Mouse (Mus musculus) layer of hippocampus, postnatal 25 days (tissue): ENCODE measurements around the gene Ggn. TPM values are rescaled to one million over a fixed set of nuclear protein-coding genes. Genes with fewer than 3 reads are reported as not detected.
"Not testable (repeated sequence)": the region's sequence is repeated elsewhere in the genome, so short reads cannot be mapped to it uniquely, and the experiment has no call there.

Source experiments
- DNase-seq, 2 experiments: peaks; one replicate each; pipeline ENCODE4 v3.0.0; 2022; ENCODE audit warnings: mixed read lengths in 2 of 2, low spot score in 1 of 2; ENCODE audit errors: extremely low spot score in 1 of 2
- total RNA-seq, 2 experiments: library from RNA; stranded (reverse); gene quantifications; 2 replicates each; pipeline ENCODE4 v1.2.3; 2021

The Ggn gene
- total RNA-seq = 1 to 10 TPM in 1 of 2 experiments, under 1 TPM in 1; 0.86 to 1.2 TPM

DNA sequence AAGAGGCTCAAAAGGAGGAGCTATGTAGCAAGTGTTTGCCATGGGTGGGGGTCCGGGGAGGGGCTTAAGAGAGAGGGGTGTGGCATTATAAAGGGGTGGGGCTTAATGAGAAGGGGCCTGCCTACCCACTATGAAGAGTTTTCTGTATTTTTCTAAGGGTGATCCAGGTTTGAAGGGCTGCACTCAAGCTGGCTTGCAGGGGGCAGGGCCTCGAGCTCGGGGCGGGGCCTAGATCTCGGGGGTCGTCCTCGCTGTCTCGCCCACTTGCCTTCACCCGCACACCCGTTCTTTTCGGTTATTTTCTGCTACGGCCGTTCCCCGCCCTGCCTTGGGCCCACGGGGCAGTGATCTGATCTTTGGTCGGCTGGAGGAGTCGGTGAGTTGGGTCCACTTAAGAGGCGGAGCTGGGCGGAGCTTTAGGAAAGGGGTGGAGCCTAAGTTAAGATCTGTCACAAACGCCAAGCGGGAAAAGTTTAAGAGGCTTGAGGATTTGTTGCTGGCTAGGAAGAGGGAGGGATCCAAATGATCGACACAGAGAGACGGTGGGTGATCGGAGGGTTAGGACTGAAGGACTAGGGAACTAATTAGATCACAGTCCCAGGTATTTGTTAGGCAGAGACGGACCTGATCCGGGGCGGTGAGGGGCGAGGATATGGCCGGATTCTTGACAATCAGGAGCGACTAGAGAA lies at the start of gene Ggn, which contains the start of gene Spred3:
Gene Ggn (plus strand): TSS at position 145 of the 689 bp plus-strand sequence.
Gene Spred3 (minus strand): TSS at position 346 of the 689 bp plus-strand sequence.
- peak in 1 of 2 experiments; percentile 35 for DNase-seq

DNA sequence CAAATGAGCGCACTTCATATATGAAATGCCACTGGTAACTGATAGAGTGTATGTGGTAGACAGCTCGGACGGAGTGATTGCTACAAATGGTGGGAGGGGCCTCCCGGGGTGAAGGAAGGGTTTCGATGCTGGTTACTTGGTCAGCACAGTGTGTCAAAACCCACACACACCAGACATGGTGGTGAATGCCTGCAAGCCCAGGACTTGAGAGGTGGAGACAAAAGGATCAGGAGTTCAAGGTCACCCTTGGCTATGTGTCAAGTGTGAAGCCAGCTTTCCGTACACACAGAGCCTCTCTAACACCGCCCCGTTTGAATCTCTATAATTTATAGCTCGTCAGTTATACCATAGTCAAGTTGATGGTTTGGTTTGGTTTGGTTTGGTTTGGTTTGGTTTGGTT lies 47.2 kb upstream of the Ggn start:
- DNase-seq = no peak

DNA sequence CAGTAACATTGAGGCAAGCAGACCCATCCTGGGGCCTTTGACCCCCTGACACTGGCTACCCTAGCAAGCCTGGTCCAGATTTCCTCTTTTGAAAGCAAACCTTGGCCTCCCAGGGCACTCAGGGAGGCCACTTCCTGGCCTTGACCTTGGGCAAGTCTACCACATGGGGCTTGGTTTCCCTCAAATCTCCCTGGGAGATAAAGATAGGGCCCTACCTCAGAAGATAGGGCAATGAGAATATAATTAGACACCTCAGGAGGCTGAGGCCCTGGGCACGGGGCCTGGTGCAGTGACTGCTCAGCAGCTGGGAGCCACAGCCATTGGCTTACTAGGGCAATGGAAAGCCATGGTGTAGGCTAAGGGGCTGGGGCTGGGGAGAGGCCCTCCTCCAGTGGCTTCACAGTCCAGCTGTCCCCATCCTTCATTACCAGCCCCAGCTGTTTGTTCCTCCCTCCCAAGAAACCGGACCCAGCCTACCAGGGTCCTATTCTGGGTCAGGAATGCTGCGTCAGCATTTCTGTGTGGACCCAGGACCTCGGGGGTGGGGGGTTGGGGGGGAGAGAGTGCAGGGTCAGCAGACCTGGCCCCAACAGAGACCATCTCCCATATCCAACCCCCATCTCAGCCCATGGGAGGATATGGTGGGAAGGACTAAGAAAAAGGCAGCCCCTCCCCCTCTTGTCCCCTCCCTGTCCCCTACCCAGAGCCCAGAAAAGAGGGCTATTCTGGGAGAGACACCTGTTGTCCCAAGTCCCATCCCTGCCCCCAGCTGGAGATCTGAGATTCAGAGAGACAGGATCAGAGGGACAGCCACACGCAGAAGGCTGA lies 46.3 kb upstream of the Ggn start:
- DNase-seq = no peak

GRCm38 (mm10) chr7:29124970-29125369 lies 45.0 kb upstream of the Ggn start, which contains the start of gene Ryr1:
Gene Ryr1, minus strand, starts transcription at chr7:29125179.
- no peak for DNase-seq

GRCm38 (mm10) chr7:29126173-29126915 lies 43.7 kb upstream of the Ggn start:
- peak in 1 of 2 experiments; percentile 59 for DNase-seq

DNA sequence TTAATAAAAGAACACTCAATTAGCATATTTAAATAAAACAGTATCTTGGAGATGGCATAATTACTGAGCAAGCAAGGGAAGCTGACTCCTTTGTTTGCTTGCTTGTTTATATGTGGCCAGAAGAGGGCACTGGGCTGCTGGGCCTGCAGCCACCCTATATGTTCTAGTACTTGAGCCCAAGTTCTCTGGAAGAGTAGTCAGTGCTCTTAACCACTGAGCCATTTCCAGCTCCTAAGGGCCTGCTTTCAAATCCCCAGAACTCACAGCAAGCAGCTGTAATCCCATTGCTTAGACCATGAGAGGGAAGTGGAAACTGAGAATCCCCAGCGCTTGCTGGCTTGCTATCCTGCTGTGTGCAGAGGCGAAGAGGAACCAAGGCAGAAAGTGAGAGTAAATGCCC lies 41.3 kb upstream of the Ggn start:
- DNase-seq = no peak

GRCm38 (mm10) chr7:29134230-29134629 lies 35.8 kb upstream of the Ggn start:
- no peak for DNase-seq

GRCm38 (mm10) chr7:29134693-29135386 lies 35.2 kb upstream of the Ggn start, which contains the start of gene Rasgrp4:
Gene Rasgrp4, plus strand, starts transcription at chr7:29134851.
- no peak for DNase-seq

- DNase-seq = no peak
These were observed 32.6 kb upstream of the Ggn start for GRCm38 (mm10) chr7:29137429-29137828.

GRCm38 (mm10) chr7:29139237-29139636 lies 30.8 kb upstream of the Ggn start:
- not testable (repeated sequence) for DNase-seq

DNA sequence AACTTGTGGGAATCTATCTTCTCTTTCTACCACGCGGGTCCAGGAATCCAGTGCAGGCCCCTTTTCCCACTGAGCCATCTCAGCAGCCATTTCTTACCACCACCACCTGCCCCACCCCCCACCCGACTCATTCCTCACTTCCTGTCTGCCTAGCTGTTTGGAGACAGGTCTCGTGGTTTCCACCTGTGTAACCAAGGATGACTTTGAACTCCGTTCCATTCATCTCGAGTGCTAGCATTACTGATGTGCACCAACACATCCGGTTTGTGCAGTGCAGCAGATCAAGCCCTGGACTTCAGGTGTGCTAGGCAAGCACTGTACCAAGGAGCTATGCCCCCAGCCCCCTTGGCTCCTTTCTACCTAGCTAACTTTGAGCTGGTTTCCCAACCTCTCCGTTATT lies 28.6 kb upstream of the Ggn start:
- DNase-seq = no peak

- DNase-seq = no peak
These were observed 26.0 kb upstream of the Ggn start for GRCm38 (mm10) chr7:29144006-29144405.

DNA sequence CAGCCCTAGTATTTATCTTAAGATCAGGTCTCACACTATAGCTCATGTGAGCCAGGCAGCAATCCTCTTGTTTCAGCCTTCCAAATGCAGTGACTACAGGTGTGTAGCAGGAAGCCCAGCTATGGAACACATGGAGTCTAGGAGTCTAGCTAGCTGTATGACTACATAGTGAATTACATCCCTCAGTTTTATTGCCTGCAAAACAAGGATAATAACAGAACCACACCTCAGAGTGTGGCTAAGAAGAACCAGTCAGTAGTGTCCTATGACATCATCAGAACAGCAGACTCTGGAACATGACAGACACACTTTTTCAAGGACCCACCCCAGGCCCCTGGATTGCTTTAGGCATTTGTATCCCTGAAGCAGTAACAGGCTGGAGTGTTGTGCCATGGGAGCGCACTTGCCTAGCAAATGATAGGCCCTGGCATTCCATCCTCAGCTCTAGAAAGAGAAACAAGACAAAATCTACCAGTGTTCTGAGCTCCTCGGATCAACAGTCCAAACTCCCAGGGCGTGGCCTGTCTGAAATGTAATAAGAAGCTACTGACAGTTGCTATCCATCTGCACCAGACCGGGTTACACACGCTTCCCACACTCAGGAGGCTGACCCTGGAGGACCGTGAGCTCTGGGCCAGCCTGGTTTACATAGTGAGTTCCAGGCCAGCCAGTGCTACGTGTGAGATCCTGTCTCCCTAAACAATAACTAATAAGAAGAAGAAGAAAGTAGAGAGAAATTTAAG lies 23.2 kb upstream of the Ggn start:
- no peak for DNase-seq

GRCm38 (mm10) chr7:29148771-29149170 lies 21.2 kb upstream of the Ggn start:
- no peak for DNase-seq

DNA sequence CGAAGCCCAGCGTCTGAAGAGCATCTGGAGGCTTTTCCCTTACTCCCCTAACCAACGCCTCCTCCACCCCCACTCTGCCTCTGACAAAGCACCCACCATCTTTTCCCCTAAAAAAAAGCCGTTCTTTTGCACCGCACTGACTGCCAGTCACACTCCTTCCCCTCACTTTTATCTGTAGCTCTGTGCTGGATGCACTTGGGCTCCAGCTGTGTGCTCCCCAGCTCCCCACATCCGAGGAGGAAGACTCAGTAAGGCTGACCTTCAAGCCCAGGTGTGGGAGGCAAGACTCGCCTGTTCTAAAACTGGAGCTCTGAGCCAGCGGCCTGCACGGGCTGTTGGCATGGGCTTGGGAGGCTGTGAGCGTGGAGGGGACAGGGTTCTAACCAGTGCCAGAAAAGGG lies 18.5 kb upstream of the Ggn start:
- DNase-seq = no peak

DNA sequence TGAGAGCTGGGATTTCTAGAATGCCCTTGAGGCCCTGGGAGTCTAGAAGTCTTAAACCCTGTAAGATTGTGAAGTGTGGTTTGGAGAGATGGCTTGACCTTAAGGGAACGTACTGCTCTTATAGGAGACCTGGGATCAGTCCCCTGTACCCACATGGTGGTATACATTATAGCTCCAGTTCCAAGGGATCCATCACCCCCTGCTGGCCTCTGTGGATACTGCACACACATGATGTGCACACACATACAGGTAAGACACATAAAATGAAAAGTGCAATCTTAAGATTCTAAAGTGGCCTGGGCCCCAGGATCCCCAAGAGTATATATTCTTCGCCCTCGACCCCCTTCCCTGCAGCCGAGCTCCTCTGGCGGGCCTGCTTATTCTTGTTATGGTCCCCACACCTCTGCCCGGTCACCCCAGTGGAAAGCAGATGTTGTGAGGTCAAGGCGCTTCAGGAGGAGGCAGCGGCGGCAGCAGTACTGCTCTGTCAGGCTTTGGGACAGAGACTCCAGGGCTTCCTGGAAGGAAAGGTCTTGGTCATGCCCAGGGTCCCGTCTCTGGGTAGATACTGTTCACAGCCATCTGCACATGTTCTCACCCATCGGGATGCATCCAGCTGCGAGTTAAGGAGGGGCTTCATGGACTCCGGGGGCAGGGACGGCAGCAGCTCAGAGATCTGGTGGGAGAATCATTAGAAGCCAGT lies 15.8 kb upstream of the Ggn start:
- DNase-seq = no peak

- DNase-seq = peak; percentile 83 to 88
These were observed 14.7 kb upstream of the Ggn start for GRCm38 (mm10) chr7:29155196-29155837.
